Mouse (Mus musculus) gastrocnemius, adult 8-10 months (tissue): ENCODE data around the gene Ppp5c. TPM values are rescaled to one million over a fixed set of nuclear protein-coding genes. Genes with fewer than 3 reads are reported as not detected.

ENCODE experiments used
- DNase-seq, 2 experiments: peaks; one replicate each; pipeline ENCODE4 v3.0.0; 2022; ENCODE audit warnings: low spot score in 2 of 2
- total RNA-seq, 4 experiments: library from RNA; stranded (reverse); gene quantifications; 2 replicates each; pipeline ENCODE4 v1.2.4; 2022

Gene Ppp5c
- total RNA-seq, 4 experiments from 2014 or later: 53.5 to 62.3 (median 60.6) TPM

DNA sequence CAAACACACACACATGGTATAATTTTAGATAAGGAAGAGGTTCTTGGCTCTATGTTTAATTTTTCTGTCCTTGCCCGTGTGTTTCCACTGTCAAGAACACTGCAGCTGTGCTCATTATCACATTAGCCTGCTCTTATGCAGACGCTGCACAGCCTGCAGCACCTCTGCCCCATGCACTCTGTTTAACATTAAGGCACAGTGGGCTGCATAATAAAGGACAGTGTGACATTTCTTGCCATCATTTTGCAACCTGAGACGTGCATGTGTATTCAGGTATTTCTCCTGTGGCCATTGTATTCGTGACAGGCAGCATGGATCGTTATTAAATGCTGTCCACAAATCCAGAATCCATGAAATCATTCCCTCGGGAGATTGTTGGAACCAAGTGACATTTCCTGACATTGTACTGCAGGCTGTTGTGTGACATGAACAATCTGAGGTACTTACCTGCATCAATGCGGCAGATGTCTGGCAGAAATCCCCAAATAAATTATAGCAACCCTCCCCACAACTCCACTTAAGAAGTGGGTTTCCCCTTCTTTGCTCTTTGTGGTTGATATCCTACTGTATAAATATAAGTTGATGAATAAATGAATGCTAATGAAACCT, 40.1 kb downstream of the Ppp5c start:
- DNase-seq: no peak

DNA sequence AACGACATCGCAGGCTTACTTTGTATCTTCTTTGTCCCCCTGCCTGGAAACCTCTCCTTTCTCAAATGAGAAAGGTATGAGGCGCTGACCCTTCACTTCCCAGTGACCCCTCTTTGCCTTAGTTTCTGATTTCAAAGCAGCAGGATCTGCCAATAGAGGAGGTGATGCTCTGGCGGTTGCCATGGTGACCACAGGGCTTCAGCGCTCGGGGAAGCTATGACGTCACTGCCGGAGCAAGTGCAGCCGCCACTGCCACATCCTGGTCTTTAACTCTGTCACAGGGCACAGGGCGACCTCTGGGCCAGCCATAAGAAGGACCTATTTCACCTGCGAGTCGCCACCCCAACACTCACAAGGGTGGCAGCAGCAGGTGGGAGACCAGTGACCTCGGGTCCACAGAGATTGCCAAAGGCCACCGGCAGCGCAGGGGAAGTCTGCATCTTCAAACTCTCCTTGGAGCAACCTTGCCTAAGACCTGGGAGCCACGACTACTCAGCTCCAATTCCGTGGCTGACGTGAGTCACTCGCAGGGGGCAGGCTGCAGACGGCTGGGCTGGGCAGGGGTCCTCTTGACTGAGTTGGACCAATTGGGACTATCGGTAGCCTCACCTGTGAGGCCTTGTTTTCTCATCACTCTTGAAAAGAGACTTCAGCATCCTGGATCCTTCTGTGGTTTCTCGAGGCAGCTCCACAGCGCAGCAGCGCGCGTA, 44.7 kb downstream of the Ppp5c start, which contains the start of gene Gm42372:
Gm42372 (plus strand) TSS at position 228 of the 710 bp plus-strand sequence.
- DNase-seq: no peak

DNA sequence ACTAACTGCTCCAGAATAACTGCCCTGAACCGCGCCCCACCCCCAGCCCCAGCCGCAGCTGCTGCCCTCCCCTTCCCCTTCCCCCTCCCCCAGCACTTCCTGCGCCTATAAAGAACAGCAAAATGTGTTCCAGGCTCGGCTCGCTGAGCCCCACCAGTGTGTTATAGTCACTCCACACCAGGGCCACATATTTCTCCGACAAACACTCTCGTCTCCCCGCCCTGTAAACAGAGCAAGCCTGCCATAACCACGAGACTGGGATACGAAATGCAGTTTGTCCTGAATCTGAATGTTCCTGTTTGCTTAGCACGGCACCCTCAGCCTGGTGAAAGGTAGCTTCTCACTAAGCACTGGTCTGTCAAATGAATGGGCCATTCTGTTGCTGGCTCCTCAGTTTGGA, 47.4 kb downstream of the Ppp5c start:
- no peak for DNase-seq

DNA sequence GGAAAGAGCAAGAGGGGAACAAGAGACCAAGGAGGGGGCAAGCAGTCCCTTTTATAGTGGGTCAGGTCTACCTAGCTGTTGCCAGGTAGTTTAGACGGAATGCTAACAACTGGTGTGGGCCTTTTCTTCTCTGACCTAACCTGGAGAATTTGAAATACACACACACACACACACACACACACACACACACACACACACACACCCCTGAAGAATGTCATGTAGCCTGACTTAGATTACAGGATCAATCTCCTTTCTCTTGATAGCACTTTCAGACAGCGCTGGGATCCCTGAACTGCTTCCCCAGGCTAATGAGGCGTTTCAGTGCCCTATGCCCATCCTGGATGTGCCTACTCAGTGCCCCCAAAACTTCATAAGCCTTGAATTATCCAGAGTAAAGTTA, 49.1 kb downstream of the Ppp5c start:
- DNase-seq: no peak

DNA sequence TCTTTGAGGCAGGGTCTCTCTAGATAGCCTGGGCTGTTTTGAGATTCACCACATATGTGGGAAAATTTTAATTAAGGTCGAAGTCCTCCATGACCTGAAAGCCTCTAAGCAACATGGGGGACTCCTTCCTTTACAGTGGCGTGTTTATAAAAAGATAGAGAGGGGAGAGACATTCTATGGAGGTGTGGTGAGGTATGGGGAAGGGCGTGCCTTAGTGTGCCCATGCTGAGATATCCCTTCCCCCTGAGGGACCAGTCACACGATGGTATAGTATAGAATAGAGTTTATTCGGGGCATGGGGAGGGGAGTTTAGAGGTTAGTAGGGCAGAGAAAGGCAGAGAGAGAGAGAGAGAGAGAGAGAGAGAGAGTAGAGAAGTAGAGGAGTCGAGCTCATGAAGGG, 49.6 kb downstream of the Ppp5c start:
- DNase-seq: no peak

DNA sequence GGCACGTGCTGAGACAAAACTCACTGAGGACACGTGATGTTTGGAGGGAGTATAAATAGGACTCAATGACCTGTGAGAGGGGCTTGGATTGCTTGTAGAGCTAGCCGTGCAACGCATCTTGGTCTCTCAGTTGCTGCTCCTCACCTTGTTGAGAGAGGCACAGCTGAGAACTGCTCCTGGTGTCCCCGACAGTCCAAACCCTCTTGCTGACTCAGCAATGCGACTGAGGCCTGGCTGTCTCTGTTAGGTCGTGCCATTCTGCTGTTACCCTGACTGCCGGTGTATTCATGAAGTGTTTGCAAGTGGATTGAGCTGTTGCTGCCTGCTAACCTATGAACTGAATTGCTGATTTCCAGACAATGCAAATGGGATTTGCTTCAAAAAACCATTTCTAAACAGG, 51.4 kb downstream of the Ppp5c start:
- no peak for DNase-seq

DNA sequence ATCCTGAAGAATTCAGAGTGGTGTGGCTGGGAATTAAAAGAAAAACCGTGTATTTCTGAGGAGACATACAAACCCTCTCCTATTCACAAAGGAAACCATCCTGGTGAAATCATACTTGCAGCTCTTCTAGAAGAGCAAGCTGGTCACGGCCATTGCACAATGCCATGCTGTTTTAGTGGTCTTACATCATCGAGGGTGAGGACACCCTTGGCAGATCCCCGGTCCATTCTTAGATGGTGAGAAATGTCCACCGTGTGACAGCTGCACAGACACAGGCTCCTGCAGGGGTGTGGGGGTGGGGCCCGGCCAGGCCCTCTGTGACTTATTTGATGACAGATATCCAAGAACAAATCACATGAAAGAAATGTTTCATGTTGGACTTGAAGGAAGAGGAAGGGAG, 53.7 kb downstream of the Ppp5c start:
- peak; percentile 42 to 43 for DNase-seq

DNA sequence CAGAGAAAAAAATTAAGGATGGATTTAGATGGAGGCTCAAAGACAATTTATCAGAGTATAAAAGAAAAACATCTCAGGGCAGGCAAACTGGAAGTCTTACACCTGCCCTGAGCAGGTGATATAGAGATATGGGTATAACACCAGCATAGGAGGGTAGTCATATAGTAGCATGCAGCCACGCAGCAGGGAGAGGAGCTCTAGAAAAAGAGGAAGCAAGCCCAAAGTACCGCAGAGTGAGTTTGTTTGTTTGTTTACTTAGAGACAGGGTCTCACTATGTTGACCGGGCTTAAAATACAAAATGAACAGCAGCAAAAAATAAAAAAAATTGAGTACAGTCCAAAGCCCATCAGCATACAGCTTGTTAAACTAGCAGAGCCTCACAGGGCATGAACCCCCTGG, 56.6 kb downstream of the Ppp5c start:
- DNase-seq: no peak

DNA sequence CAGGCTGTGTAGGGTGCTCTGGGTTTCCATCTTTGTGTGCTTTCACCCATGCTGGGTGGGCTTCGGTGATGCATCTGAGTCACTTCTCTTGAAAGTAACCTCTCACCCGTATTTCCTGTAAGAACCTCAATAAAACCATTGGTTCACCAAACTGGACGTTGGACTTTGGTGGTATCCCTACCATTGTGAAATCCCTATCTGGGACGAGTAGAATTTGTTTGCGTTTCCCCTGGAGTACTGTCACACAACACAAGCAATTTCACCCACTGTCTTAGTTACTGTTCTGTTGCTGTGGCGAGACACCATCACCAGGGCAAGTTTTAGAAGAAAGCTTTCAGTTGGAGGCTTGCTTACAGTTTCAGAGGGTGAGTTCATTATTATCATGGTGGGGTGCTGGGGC, 59.3 kb downstream of the Ppp5c start:
- DNase-seq: no peak

DNA sequence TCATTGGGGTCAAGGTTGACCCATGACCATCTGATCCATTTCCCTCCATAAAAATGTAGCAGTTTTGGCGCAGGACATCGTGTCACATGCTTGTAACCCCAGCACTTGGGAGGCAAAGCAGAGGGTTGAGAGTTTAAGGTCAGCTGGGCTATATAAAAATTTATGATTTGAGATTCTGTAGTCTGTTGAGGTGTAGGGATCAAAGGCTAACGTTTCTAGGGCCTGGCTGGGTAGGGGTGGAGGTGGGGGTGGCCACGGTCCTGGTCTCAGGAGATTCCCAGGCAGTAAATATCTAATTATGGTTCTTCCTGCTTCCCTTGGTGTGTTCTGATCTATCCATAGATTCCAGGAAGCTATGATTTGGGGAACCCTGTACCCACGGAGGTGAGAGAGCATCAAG, 66.0 kb downstream of the Ppp5c start:
- DNase-seq: no peak

DNA sequence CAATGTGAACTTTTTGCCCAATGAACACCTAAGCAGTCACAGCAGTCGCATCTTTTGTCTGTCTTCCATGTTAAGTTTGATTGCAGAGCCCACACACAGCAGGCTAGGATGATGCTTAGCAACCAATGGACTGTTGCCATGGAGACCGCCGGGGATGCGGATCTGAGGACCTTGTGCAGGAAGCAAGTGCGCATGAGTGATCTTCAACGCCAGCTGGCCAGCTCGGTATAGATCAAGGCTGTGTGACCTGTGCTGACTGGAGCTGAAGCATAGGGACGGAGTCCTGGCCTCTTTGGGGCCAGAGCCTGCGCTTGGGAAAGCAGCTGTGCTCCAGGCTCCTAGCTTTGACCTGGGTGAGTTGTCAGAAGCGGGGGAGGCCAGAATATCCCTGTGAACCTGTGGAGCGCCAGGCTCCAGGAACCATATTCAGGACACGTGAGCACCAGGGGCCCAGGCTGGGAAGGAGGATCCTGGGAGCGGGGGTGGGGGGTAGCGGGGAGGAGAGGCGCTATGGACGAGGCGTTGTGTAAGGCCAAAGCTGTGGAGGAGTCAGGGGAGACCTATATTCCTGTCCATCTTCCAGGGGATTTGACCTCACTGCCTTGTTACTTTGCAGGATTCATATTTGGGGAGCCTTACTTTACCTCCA, 68.1 kb downstream of the Ppp5c start, which contains the start of gene Pnmal1:
Pnmal1 (plus strand) TSS at position 141 of the 649 bp plus-strand sequence.
- DNase-seq: no peak

DNA sequence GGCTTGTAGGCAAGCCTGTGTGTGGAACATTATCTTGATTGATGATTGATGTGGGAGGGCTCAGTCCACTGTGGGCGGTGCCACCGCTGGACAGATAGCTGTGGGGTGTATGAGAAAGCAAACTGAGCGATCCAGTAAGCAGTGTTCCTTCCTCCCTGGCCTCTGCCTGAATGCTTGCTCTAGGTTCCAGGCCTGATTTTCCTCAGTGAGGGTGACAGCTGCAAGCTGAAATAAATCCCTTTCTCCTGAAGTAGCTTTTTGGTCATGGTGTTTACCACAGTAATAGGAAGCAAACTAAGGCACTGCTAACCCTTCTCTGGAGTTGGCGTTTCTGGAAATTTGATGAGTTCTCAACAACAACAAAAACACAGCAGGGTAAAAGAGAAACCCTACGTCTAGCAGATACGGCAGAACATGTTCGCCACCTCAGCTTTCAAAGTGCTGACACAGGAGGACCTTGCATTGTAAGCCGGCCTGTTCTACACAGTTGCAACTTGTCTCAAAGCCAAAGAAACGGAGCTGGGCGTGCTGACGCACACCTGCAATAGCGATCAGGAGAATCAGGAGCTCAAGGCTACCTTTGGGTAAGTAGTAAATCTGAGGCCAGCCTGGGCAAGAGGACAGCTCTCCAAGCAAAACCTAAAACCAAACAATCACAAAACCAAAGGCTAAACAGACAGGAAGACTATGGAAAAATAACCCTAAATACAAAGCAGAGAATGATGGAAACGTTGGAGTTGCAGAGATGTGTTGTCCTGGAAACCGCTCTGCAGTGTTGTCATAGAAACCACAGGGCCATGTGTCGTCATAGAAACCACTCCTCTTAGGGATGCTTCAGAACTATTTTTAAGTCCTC, 71.1 kb downstream of the Ppp5c start:
- no peak for DNase-seq

DNA sequence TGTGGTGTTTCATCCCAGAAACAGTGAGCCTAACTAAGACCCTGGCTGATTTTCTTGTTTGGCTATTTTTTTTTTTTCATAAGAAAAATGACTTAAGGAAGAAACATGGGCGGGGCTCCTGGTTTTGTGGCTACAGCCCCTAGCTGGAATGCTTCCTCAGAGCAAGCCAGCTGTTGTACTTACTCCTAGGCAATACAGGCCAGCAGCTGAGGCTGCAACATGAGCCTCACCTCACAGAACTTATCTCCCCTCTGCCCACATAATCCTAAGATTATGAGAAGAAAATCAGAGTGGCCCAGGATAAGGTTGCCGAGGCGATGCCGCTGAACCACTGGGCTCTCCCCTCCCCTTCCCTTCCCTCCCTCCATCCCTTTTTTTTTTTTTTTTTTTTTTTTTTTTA, 72.0 kb downstream of the Ppp5c start:
- DNase-seq: no peak

Other genes with a start within 250 kb of the Ppp5c start
- gene Slc1a5, start 246.6 kb downstream of the Ppp5c start, total RNA-seq: 10 to 100 TPM in 3 of 4 experiments, 1 to 10 TPM in 1; 8.7 to 30.2 (median 14.9) TPM
- 10 to 100 TPM; 11.0 to 15.6 (median 14.0) TPM for gene Strn4, start 212.0 kb downstream of the Ppp5c start, total RNA-seq
- 10 to 100 TPM; 55.5 to 67.9 (median 62.9) TPM for gene Fkrp, start 211.2 kb downstream of the Ppp5c start, total RNA-seq
- gene Prkd2, start 185.0 kb downstream of the Ppp5c start, total RNA-seq: 1 to 10 TPM; 2.5 to 4.1 (median 3.4) TPM
- gene Dact3, start 152.6 kb downstream of the Ppp5c start, total RNA-seq: 1 to 10 TPM in 2 of 4 experiments, under 1 TPM in 2; 0.87 to 1.4 (median 1.1) TPM
- gene Gng8, start 136.1 kb downstream of the Ppp5c start, total RNA-seq: under 1 TPM in 1 of 4 experiments, not detected in 3; 0.36 TPM
- gene Ptgir, start 121.4 kb downstream of the Ppp5c start, total RNA-seq: under 1 TPM; 0.62 to 0.97 (median 0.93) TPM
- gene Calm3, start 103.8 kb downstream of the Ppp5c start, total RNA-seq: 100 to 1,000 TPM; 386 to 534 (median 424) TPM
- under 1 TPM; 0.24 to 0.76 (median 0.41) TPM for gene Pnmal2, start 83.2 kb downstream of the Ppp5c start, total RNA-seq
- under 1 TPM in 1 of 4 experiments, not detected in 3; 0.07 TPM for gene Pnmal1, start 68.2 kb downstream of the Ppp5c start, total RNA-seq
- gene Gm42372, start 44.8 kb downstream of the Ppp5c start, total RNA-seq: not detected
- gene Ccdc8, start 35.2 kb downstream of the Ppp5c start, total RNA-seq: under 1 TPM; 0.60 to 0.94 (median 0.76) TPM
- gene Hif3a, start 34.5 kb upstream of the Ppp5c start, total RNA-seq: 1 to 10 TPM in 2 of 4 experiments, under 1 TPM in 2; 0.75 to 1.7 (median 1.00) TPM
- gene Psg16, start 46.1 kb upstream of the Ppp5c start, total RNA-seq: under 1 TPM in 2 of 4 experiments, not detected in 2; 0.09 to 0.15 TPM
- not detected for gene Ceacam3, start 122.4 kb upstream of the Ppp5c start, total RNA-seq
- gene Psg29, start 175.6 kb upstream of the Ppp5c start, total RNA-seq: not detected